Mouse (Mus musculus): ENCODE measurements around the gene Olfr981. TPM values are rescaled to one million over a fixed set of nuclear protein-coding genes. Genes with fewer than 3 reads are reported as not detected.
"Not testable (repeated sequence)": the region's sequence is repeated elsewhere in the genome, so short reads cannot be mapped to it uniquely, and the experiment has no call there.

Olfr981 gene
- not detected in 2 replicates for total RNA-seq (2015; ENCODE audit: low replicate concordance)
- not detected in 2 replicates for total RNA-seq (2017; ENCODE audit: low replicate concordance)

DNA sequence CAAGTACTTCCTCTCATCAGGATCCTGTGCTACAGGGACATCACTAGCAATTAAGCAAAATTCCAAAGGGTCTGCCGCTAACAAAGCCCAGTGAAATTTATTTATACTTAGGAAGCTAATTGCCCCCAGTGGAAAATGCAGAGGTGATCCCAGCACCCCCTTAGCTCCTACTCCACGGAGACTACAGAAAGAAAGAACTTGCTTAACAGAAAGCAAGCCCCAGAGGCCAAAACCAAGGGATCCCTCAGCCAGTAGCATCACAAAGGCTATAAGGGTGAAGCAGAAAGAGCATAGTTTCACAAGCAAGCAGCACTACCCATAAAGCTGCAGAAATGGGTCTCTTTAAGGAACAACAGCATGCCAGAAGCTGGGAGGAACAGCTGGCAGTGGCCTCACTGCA is at the start of gene Olfr981:
Gene Olfr981, plus strand, starts transcription at position 301 of the 400 bp plus-strand sequence.
- ATAC-seq (replicated peaks; ENCODE audit: low FRiP score, poor library complexity, severe bottlenecking) = no peak

DNA sequence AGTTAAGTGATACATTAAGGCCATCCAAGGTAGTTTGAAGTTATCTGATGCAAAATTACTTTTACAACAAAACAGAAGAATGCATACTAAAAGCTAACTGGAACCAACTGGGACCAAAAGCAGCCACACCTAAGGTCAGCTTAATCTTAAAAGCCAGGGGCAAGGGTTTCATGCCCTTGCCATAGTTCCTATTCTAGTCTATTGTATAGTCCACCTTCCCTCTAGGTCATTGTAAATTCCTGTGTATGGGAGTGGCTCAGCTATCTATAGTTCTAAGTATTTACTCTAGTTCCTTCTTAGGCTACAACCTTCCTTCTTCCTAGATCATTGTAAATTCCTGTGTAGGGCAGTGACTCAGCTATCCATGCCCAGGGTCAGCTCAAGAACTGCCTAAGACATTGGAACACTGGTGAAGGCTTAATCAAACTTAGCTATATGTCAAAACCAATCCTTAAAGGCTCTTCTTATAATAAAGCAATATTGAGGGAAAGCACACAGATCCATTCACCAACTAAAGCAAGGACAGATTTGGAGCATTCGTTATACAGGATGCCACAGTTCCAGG is 44.6 kb upstream of the Olfr981 start:
- ATAC-seq (replicated peaks; ENCODE audit: low FRiP score, poor library complexity, severe bottlenecking) = not testable (repeated sequence)

DNA sequence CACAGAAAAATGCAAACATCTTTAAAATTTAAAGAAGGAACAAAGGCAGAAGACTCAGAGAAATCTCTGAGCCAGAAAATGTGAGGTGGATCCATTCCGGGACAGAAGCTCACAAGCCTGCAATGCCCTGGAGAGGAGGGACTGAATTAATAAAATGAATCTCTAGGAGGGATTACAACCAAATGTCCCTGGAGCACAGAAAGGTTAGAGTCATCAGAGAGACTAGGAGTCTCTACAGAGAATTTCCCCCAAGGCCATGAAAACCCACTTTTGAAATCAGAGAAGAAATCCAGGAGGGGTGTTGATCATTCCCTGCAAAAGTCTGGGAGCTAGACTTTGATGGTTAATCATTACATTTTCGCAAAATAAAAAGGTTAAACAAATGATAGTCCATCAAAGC is 29.5 kb upstream of the Olfr981 start, which contains the start of gene Olfr978:
Gene Olfr978, plus strand, starts transcription at position 301 of the 400 bp plus-strand sequence.
- ATAC-seq (replicated peaks; ENCODE audit: low FRiP score, poor library complexity, severe bottlenecking) = no peak

DNA sequence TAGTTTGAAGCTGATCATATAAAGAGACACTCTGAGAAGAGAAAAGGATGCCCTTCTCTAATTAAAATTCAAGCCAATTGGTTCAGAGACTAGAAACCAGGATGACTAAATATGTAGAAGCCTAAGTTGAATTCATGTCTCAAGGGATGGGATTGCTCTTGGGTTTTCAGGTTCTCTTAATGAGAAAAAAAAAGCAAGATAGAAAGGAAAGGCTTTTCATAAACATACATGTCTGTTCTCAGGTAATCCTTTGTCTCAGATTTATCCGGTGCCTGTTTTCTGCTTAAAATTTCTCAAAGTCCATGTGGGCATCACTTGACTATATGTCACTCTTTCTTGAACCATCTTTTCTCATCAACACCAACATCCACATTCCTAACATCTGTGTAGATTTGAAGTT is 17.9 kb upstream of the Olfr981 start, which contains the start of gene Olfr979:
Gene Olfr979, minus strand, starts transcription at position 101 of the 400 bp plus-strand sequence.
- ATAC-seq (replicated peaks; ENCODE audit: low FRiP score, poor library complexity, severe bottlenecking) = no peak

DNA sequence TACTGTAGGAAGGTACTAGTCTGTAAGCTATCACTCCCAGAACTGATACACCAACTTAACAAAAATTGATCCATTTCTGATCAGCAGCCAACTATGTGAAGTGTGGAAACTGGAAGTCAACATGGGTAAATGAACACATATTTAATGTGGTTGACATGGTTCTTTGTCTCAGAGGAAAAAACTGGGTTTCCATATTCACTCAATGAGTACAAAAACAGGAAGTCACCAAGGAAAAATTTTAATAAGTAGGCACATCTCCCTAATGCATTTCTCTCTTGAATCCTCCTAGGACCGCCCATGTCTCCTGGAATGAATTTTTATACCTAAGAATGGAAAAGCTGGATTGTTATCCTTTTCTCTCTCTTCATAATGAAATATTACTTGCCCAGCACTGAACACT is 11.8 kb upstream of the Olfr981 start, which contains the start of gene Olfr980:
Gene Olfr980, minus strand, starts transcription at position 101 of the 400 bp plus-strand sequence.
- no peak for ATAC-seq (replicated peaks; ENCODE audit: low FRiP score, poor library complexity, severe bottlenecking)

DNA sequence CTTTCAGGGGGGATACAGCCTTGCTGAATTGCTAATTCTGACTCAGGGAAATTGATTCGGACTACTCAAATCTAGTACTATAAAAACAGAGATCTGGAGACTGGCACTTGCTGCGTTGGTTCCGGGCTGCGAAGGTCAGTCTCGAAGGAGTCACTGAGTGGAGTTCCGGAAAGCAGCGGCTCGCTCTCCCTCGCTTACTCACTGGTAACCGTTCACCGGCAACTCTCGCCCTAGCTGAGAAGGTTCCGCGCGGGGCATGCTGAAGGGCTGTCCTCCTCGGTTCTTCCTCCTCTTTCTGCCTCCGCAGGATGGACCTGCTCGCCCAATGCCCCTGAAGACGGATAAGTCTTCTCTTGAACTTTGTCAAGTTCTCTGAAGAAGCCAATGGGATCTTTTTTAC is 28.9 kb downstream of the Olfr981 start:
- ATAC-seq (replicated peaks; ENCODE audit: low FRiP score, poor library complexity, severe bottlenecking) = no peak

DNA sequence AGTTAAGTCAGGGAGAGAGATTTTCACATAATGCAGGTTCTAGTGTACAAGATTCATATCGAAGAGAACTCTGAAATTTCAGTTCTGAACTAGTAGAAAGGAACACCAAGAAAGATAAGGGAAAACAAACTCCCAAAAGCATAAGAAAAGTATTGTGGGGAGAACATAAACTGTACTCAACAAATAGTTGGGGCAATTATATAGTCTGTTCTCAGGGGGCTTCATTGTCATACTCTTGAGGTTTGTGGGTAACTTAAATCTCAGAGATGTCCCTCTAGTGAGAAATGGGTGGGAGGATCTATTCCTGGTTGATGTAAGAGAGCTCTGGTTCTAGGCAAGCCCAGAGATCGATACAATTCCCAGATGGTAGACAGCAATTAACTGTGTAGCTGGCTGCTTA is 52.3 kb downstream of the Olfr981 start, which contains the start of gene Olfr982:
Gene Olfr982, plus strand, starts transcription at position 301 of the 400 bp plus-strand sequence.
- no peak for ATAC-seq (replicated peaks; ENCODE audit: low FRiP score, poor library complexity, severe bottlenecking)

Other genes with a start within 250 kb of the Olfr981 start
- gene Olfr968, start 238.2 kb upstream of the Olfr981 start, total RNA-seq (2015; ENCODE audit: low replicate concordance) = not detected in 2 replicates
- gene Olfr968, start 238.2 kb upstream of the Olfr981 start, total RNA-seq (2017; ENCODE audit: low replicate concordance) = not detected in 2 replicates
- not detected in 2 replicates for gene Olfr969, start 230.5 kb upstream of the Olfr981 start, total RNA-seq (2015; ENCODE audit: low replicate concordance)
- gene Olfr969, start 230.5 kb upstream of the Olfr981 start, total RNA-seq (2017; ENCODE audit: low replicate concordance) = not detected in 2 replicates
- not detected in 2 replicates for gene Olfr970, start 212.6 kb upstream of the Olfr981 start, total RNA-seq (2015; ENCODE audit: low replicate concordance)
- not detected in 2 replicates for gene Olfr970, start 212.6 kb upstream of the Olfr981 start, total RNA-seq (2017; ENCODE audit: low replicate concordance)
- not detected in 2 replicates for gene Olfr971, start 184.6 kb upstream of the Olfr981 start, total RNA-seq (2015; ENCODE audit: low replicate concordance)
- not detected in 2 replicates for gene Olfr971, start 184.6 kb upstream of the Olfr981 start, total RNA-seq (2017; ENCODE audit: low replicate concordance)
- gene Olfr972, start 155.0 kb upstream of the Olfr981 start, total RNA-seq (2015; ENCODE audit: low replicate concordance) = not detected in 2 replicates
- gene Olfr972, start 155.0 kb upstream of the Olfr981 start, total RNA-seq (2017; ENCODE audit: low replicate concordance) = not detected in 2 replicates
- gene Olfr229, start 114.1 kb upstream of the Olfr981 start, total RNA-seq (2015; ENCODE audit: low replicate concordance) = not detected in 2 replicates
- gene Olfr229, start 114.1 kb upstream of the Olfr981 start, total RNA-seq (2017; ENCODE audit: low replicate concordance) = not detected in 2 replicates
- not detected in 2 replicates for gene Olfr974, start 84.0 kb upstream of the Olfr981 start, total RNA-seq (2015; ENCODE audit: low replicate concordance)
- gene Olfr974, start 84.0 kb upstream of the Olfr981 start, total RNA-seq (2017; ENCODE audit: low replicate concordance) = not detected in 2 replicates
- gene Olfr975, start 69.4 kb upstream of the Olfr981 start, total RNA-seq (2015; ENCODE audit: low replicate concordance) = not detected in 2 replicates
- gene Olfr975, start 69.4 kb upstream of the Olfr981 start, total RNA-seq (2017; ENCODE audit: low replicate concordance) = not detected in 2 replicates
- gene Olfr976, start 60.3 kb upstream of the Olfr981 start, total RNA-seq (2015; ENCODE audit: low replicate concordance) = not detected in 2 replicates
- not detected in 2 replicates for gene Olfr976, start 60.3 kb upstream of the Olfr981 start, total RNA-seq (2017; ENCODE audit: low replicate concordance)
- not detected in 2 replicates for gene Olfr978, start 29.4 kb upstream of the Olfr981 start, total RNA-seq (2015; ENCODE audit: low replicate concordance)
- not detected in 2 replicates for gene Olfr978, start 29.4 kb upstream of the Olfr981 start, total RNA-seq (2017; ENCODE audit: low replicate concordance)
- not detected in 2 replicates for gene Olfr979, start 18.0 kb upstream of the Olfr981 start, total RNA-seq (2015; ENCODE audit: low replicate concordance)
- gene Olfr979, start 18.0 kb upstream of the Olfr981 start, total RNA-seq (2017; ENCODE audit: low replicate concordance) = not detected in 2 replicates
- gene Olfr980, start 11.9 kb upstream of the Olfr981 start, total RNA-seq (2015; ENCODE audit: low replicate concordance) = not detected in 2 replicates
- 1.2 TPM in 1 of 2 replicates, not detected in the other for gene Olfr980, start 11.9 kb upstream of the Olfr981 start, total RNA-seq (2017; ENCODE audit: low replicate concordance)
- not detected in 2 replicates for gene Olfr982, start 52.4 kb downstream of the Olfr981 start, total RNA-seq (2015; ENCODE audit: low replicate concordance)
- not detected in 2 replicates for gene Olfr982, start 52.4 kb downstream of the Olfr981 start, total RNA-seq (2017; ENCODE audit: low replicate concordance)
- gene Olfr983, start 72.1 kb downstream of the Olfr981 start, total RNA-seq (2015; ENCODE audit: low replicate concordance) = not detected in 2 replicates
- gene Olfr983, start 72.1 kb downstream of the Olfr981 start, total RNA-seq (2017; ENCODE audit: low replicate concordance) = not detected in 2 replicates
- gene Olfr984, start 92.7 kb downstream of the Olfr981 start, total RNA-seq (2015; ENCODE audit: low replicate concordance) = not detected in 2 replicates
- not detected in 2 replicates for gene Olfr984, start 92.7 kb downstream of the Olfr981 start, total RNA-seq (2017; ENCODE audit: low replicate concordance)
- gene Olfr985, start 108.7 kb downstream of the Olfr981 start, total RNA-seq (2015; ENCODE audit: low replicate concordance) = not detected in 2 replicates
- gene Olfr985, start 108.7 kb downstream of the Olfr981 start, total RNA-seq (2017; ENCODE audit: low replicate concordance) = not detected in 2 replicates
- not detected in 2 replicates for gene Tmem225, start 126.7 kb downstream of the Olfr981 start, total RNA-seq (2015; ENCODE audit: low replicate concordance)
- not detected in 2 replicates for gene Tmem225, start 126.7 kb downstream of the Olfr981 start, total RNA-seq (2017; ENCODE audit: low replicate concordance)
- not detected in 2 replicates for gene Olfr986, start 159.5 kb downstream of the Olfr981 start, total RNA-seq (2015; ENCODE audit: low replicate concordance)
- gene Olfr986, start 159.5 kb downstream of the Olfr981 start, total RNA-seq (2017; ENCODE audit: low replicate concordance) = not detected in 2 replicates
- gene Zfp202, start 170.9 kb downstream of the Olfr981 start, total RNA-seq (2015; ENCODE audit: low replicate concordance) = 0.36 TPM in 1 of 2 replicates, not detected in the other
- gene Zfp202, start 170.9 kb downstream of the Olfr981 start, total RNA-seq (2017; ENCODE audit: low replicate concordance) = 0.77 TPM in 1 of 2 replicates, not detected in the other
- gene Scn3b, start 247.8 kb downstream of the Olfr981 start, total RNA-seq (2015; ENCODE audit: low replicate concordance) = not detected in 2 replicates
- not detected in 2 replicates for gene Scn3b, start 247.8 kb downstream of the Olfr981 start, total RNA-seq (2017; ENCODE audit: low replicate concordance)